Mouse (Mus musculus) Patski (cell line): ENCODE measurements around the gene Gbp9. TPM values are rescaled to one million over a fixed set of nuclear protein-coding genes. Genes with fewer than 3 reads are reported as not detected.
"Not testable (repeated sequence)": the region's sequence is repeated elsewhere in the genome, so short reads cannot be mapped to it uniquely, and the experiment has no call there.

Source experiments
- ATAC-seq: fragments of 100-300 bp; one replicate; pipeline ENCODE4 v1.8.0; 2021
- CTCF ChIA-PET: fragments of 350-600 bp; sonication (Branson Sonifier 250); formaldehyde crosslinking; loops from one replicate; lab custom pipeline; 2022; ENCODE audit warnings: inconsistent platforms; lab: Charles Lee
- POLR2A ChIA-PET: fragments of 350-600 bp; sonication (Branson Sonifier 250); formaldehyde crosslinking; loops from one replicate; lab custom pipeline; 2022; ENCODE audit warnings: antibody characterized with exemption, inconsistent platforms; lab: Charles Lee
- DNase-seq: peaks from one replicate; pipeline ENCODE4 v3.0.0-alpha.2; 2011; ENCODE audit warnings: low read depth, low spot score
- H3K27me3 ChIP-seq: fragments of 371-371 bp; one replicate; pipeline ENCODE4 v1.5.1; 2021
- CTCF ChIP-seq: fragments of 100-300 bp; IDR thresholded peaks from one replicate; pipeline ENCODE4 v1.5.1; 2021
- in situ Hi-C: fragments of 300-500 bp; cut with MboI; formaldehyde crosslinking; loops from 3 replicates; pipeline ENCODE4 v1.11.1; 2018; ENCODE audit warnings: low pct_unique_long_range_greater_than_20kb, mixed read lengths
- polyA plus RNA-seq: library from polyadenylated mRNA; unstranded; gene quantifications from one replicate; pipeline ENCODE4 v1.2.3, GENCODE M21; 2021

Gbp9 gene
- polyA plus RNA-seq, 1 experiment from 2014 or later = 2.6 TPM

- DNase-seq = no peak
- H3K27me3 ChIP-seq = no peaks in the 10 kb centered on the region
- in situ Hi-C loops = no loop called here
- ATAC-seq = no peak
- CTCF ChIA-PET = no interaction called here
- TF ChIP-seq CTCF = no peak
- POLR2A ChIA-PET = no interaction called here
Measured at GRCm38 (mm10) chr5:105060224-105060623, 79.1 kb downstream of the Gbp9 start.

- DNase-seq = no peak
- no peak for TF ChIP-seq CTCF
- ATAC-seq = no peak
- ChIA-PET CTCF (no interaction called here), POLR2A (no interaction called here)
- in situ Hi-C loops = no loop called here
- H3K27me3 ChIP-seq = no peaks in the 10 kb centered on the region
Measured at GRCm38 (mm10) chr5:105055279-105055678, 84.1 kb downstream of the Gbp9 start.

GRCm38 (mm10) chr5:105053471-105054169 is 85.7 kb downstream of the Gbp9 start:
- DNase-seq, CTCF ChIA-PET, ATAC-seq, in situ Hi-C loops, H3K27me3 ChIP-seq, POLR2A ChIA-PET: not testable (repeated sequence)

GRCm38 (mm10) chr5:105032362-105032761 is 107.0 kb downstream of the Gbp9 start:
- peak; percentile 24 for DNase-seq
- in situ Hi-C loops = no loop called here
- ATAC-seq = peak; percentile 54
- no peak for TF ChIP-seq CTCF
- H3K27me3 ChIP-seq = no peaks in the 10 kb centered on the region
- POLR2A ChIA-PET = no interaction called here
- CTCF ChIA-PET = no interaction called here

Other genes with a start within 250 kb of the Gbp9 start
- gene Abcg3, start 156.8 kb downstream of the Gbp9 start, polyA plus RNA-seq = not detected
- gene Gbp8, start within 50 bp of the Gbp9 start, polyA plus RNA-seq = 0.49 TPM
- 0.64 TPM for gene Gbp4, start within 50 bp of the Gbp9 start, polyA plus RNA-seq
- gene Gbp10, start 100.0 kb upstream of the Gbp9 start, polyA plus RNA-seq = 0.14 TPM
- gene Gm43302, start 154.2 kb upstream of the Gbp9 start, polyA plus RNA-seq = 0.40 TPM
- 0.60 TPM for gene Gbp6, start 154.2 kb upstream of the Gbp9 start, polyA plus RNA-seq